Mouse (Mus musculus) midbrain, embryonic 16.5 days (tissue): ENCODE measurements around the gene Mrpl14. TPM values are rescaled to one million over a fixed set of nuclear protein-coding genes. Genes with fewer than 3 reads are reported as not detected.

ENCODE experiments used
- ATAC-seq: fragments of 200-750 bp; cut with Nextera tagmentation; 2 replicates; pipeline ENCODE4 v1.8.0; 2017; ENCODE audit warnings: moderate TSS enrichment
- H3K27ac ChIP-seq: fragments of 300-500 bp; sonication (generic); 2 replicates; pipeline ENCODE4 v1.5.1; 2014; ENCODE audit warnings: mild to moderate bottlenecking, low read length, mixed read lengths
- H3K27me3 ChIP-seq: fragments of 300-500 bp; sonication (generic); 2 replicates; pipeline ENCODE4 v1.6.1; 2014; ENCODE audit warnings: low read depth, low read length, mixed read lengths; ENCODE audit not compliant: control insufficient read depth, insufficient read depth
- H3K36me3 ChIP-seq: fragments of 300-500 bp; sonication (generic); 2 replicates; pipeline ENCODE4 v1.6.1; 2014; ENCODE audit warnings: mild to moderate bottlenecking, low read length, moderate library complexity, mixed read lengths; ENCODE audit not compliant: control insufficient read depth, insufficient read depth
- H3K4me1 ChIP-seq: fragments of 300-500 bp; sonication (generic); 2 replicates; pipeline ENCODE4 v1.6.1; 2014; ENCODE audit warnings: mild to moderate bottlenecking, low read length, mixed read lengths; ENCODE audit not compliant: control insufficient read depth, insufficient read depth
- H3K4me2 ChIP-seq: fragments of 300-500 bp; sonication (generic); 2 replicates; pipeline ENCODE4 v1.6.1; 2014; ENCODE audit warnings: mild to moderate bottlenecking, low read length, mixed read lengths
- H3K4me3 ChIP-seq: fragments of 300-500 bp; sonication (generic); 2 replicates; pipeline ENCODE4 v1.5.1; 2014; ENCODE audit warnings: low read depth, mild to moderate bottlenecking, low read length, moderate library complexity, mixed read lengths
- H3K9ac ChIP-seq: fragments of 300-500 bp; sonication (generic); 2 replicates; pipeline ENCODE4 v1.6.1; 2014; ENCODE audit warnings: low read depth, low read length, mixed read lengths
- H3K9me3 ChIP-seq: fragments of 300-500 bp; sonication (generic); replicated peaks from 2 replicates; pipeline ENCODE4 v1.6.1; 2014; ENCODE audit warnings: mild to moderate bottlenecking, low read length, mixed read lengths; ENCODE audit not compliant: control insufficient read depth, poor library complexity, severe bottlenecking
- WGBS: fragments of 180-500 bp; shearing (Covaris S2); extraction: QIAGEN DNeasy Blood & Tissue Kit; methylation state at CpG from one replicate; pipeline ENCODE4 v1.1.7; 2014; 5-methylcytosine and 5-hydroxymethylcytosine counted together
- polyA plus RNA-seq: library from polyadenylated mRNA; unstranded; fragments of >200 nt; fragmentation: Nextera tagmentation; extraction: Ambion mirVana; gene quantifications from 2 replicates; pipeline ENCODE4 v1.2.1, GENCODE M21; 2015

Gene Mrpl14
- polyA plus RNA-seq, 1 experiment from 2014 or later, result 115 TPM

DNA sequence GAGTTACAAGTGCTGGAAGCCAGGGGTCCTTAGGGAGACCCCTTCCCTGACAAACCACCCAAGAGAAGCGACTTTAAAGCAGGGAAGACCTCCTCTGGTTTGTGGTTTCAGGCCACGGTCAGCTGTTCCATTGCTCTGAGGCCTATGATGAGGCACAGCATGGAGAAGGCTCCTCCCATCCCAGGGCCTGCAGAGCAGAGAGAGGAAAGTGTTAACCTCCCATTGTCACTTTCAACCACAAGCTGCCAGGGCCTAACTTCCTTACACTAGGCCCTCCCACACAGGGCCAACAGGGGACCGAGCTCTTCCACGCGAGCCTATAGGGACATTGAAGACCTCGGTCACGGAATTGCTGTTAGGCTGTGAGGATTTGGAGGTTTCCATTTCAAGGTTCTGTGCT is 17.1 kb downstream of the Mrpl14 start:
- Histone ChIP-seq H3K9me3 (no peaks in the 10 kb centered on the region), H3K27me3 (no peaks in the 10 kb centered on the region), H3K9ac (no peak overlapping the region), H3K27ac (no peak overlapping the region), H3K36me3 (peaks cover 3% of the 10 kb centered on the region; the same call in 1 of the 2 replicates), H3K4me3 (no peak overlapping the region), H3K4me2 (no peak overlapping the region), H3K4me1 (no peaks in the 10 kb centered on the region)
- ATAC-seq, result no peak
- 64% methylated on average over 7 of the region's 7 CpGs for WGBS

DNA sequence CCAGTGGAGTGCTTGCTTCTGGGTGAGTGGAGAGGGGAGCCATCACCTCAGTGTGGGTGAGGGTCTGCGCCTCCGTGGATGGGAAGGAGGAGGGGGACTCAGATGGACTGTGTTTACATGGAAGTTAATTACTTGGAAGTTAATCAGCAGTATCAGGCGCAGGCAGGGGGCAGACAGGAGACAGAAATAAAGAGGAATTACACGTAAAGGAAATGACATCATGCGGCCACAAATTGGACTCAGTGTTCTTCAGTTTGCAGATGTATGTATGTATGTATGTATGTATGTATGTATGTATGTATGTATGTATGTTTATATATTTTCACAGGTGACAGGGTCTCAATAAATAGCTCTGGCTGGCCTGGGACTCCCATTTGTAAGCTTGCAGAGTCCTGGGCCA is 20.7 kb downstream of the Mrpl14 start:
- no peaks in the 10 kb centered on the region for H3K4me1 ChIP-seq
- ATAC-seq, result no peak
- H3K4me2 ChIP-seq, result no peak overlapping the region
- no peaks in the 10 kb centered on the region for H3K9me3 ChIP-seq
- no peak overlapping the region for H3K9ac ChIP-seq
- H3K27me3 ChIP-seq, result no peaks in the 10 kb centered on the region
- WGBS, result 89% methylated on average over 5 of the region's 5 CpGs
- H3K27ac ChIP-seq, result no peak overlapping the region
- no peaks in the 10 kb centered on the region for H3K36me3 ChIP-seq
- no peak overlapping the region for H3K4me3 ChIP-seq

DNA sequence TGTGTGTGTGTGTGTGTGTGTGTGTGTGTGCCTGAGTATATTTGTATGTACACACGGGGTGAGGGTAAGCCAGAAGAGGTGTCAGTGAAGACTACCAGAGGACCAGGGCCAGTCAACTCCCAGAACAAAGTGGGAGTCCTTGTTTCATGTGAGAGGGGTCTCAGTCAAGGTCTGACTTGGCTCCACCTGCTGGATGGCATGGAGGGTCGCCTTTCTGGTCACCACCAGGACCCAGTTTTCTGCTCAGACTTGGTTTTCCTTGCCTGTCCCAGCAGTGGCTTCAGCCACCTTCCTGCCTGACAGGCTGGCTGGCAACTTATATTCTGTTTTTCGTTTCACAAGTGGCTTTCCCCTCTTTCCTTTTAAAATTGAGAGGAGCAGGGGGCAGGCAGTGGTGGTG is 21.3 kb downstream of the Mrpl14 start:
- H3K4me2 ChIP-seq, result no peak overlapping the region
- WGBS, result 44% methylated on average over 3 of the region's 3 CpGs
- no peak overlapping the region for H3K27ac ChIP-seq
- H3K9ac ChIP-seq, result no peak overlapping the region
- H3K27me3 ChIP-seq, result no peaks in the 10 kb centered on the region
- H3K36me3 ChIP-seq, result no peaks in the 10 kb centered on the region
- no peak for ATAC-seq
- H3K9me3 ChIP-seq, result no peaks in the 10 kb centered on the region
- no peaks in the 10 kb centered on the region for H3K4me1 ChIP-seq
- no peak overlapping the region for H3K4me3 ChIP-seq

DNA sequence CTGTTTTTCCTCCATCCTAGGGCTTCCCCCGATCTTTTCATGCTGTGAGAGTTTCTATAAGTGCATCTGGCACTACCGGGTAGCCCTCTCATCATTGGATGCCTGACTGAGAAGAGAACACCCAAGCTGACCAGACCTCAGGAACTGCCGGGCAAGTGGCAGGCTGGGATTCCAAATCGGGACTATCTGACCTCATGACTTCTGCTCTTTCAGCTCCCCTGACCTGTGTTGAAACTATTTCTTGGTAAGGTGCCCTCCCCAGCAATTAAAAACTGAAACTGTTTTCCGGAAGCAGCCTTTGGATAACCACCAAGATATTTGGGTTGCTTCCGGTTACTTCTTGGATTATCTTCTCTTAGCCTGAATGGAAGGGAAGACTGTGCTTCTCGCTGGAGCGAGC is 22.1 kb downstream of the Mrpl14 start:
- Histone ChIP-seq H3K4me3 (no peak overlapping the region), H3K9ac (no peak overlapping the region), H3K4me2 (no peak overlapping the region), H3K27me3 (no peaks in the 10 kb centered on the region), H3K4me1 (no peaks in the 10 kb centered on the region), H3K27ac (no peak overlapping the region), H3K9me3 (no peaks in the 10 kb centered on the region), H3K36me3 (no peaks in the 10 kb centered on the region)
- 78% methylated on average over 8 of the region's 8 CpGs for WGBS
- ATAC-seq, result no peak

DNA sequence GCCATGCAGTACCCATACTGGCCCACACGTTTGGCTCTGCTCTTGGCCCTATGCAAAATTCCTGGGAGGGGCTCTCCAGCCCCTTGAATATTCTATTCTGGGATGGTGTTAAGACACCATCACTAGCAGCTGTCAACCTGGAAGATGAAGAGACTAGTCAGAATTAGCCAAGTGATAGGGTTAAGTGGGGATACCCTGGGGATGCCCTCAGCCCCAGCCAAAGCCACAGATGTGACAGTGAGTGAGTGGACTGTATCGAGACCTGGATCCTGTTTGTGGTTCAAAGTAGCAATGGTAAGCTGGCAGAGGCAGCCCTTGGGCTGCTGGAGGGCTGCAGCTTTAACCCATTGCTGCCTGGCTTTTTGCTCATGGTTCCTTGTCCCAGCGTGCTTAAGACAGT is 23.7 kb downstream of the Mrpl14 start:
- H3K36me3 ChIP-seq, result no peaks in the 10 kb centered on the region
- no peak for ATAC-seq
- no peaks in the 10 kb centered on the region for H3K27me3 ChIP-seq
- 55% methylated on average over 3 of the region's 3 CpGs for WGBS
- no peaks in the 10 kb centered on the region for H3K9me3 ChIP-seq
- H3K4me3 ChIP-seq, result no peak overlapping the region
- no peak overlapping the region for H3K27ac ChIP-seq
- H3K9ac ChIP-seq, result no peak overlapping the region
- no peak overlapping the region for H3K4me2 ChIP-seq
- H3K4me1 ChIP-seq, result no peaks in the 10 kb centered on the region

DNA sequence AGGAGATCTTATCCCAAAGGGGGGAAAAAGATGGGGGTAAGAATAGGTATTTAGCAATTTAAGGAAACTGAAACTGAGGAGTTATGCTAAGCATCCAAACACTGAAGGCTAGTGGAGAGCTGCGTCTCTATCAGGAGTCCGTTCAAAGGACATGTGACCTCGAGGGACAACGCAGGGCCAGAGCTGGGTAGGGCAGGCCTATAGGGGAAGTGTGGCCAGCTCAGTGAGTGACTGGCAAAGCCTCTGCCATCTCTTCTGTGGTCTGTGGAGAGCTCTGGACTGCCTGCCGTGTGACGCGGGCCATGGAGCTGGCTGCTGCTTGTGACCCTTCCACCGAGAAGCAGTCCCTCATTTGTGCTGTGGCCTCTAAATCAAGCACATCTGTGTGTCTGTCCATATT is 24.3 kb downstream of the Mrpl14 start:
- Histone ChIP-seq H3K27ac (no peak overlapping the region), H3K9me3 (no peaks in the 10 kb centered on the region), H3K9ac (no peak overlapping the region), H3K4me1 (no peaks in the 10 kb centered on the region), H3K4me3 (no peak overlapping the region), H3K4me2 (no peak overlapping the region), H3K27me3 (no peaks in the 10 kb centered on the region), H3K36me3 (no peaks in the 10 kb centered on the region)
- 75% methylated on average over 8 of the region's 8 CpGs for WGBS
- no peak for ATAC-seq

DNA sequence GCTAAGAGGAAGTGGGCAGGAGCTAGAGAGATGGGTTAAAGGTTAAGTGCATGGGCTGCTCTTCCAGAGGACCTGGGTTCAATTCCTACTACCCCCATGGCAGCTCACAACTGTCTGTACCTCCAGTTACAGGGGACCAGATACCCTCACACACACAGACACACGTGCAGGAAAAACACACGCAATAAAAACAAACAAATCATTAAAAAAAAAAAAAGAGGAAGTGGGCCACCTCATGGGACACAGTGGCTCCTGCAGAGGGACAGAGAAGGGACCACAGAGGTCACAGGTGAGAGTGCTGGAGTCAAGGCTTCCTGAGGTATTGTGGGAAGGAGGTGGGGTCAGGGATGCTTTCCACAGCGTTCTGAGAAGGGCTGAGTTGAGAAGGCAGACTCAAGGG is 25.4 kb downstream of the Mrpl14 start:
- H3K4me2 ChIP-seq, result no peak overlapping the region
- H3K9me3 ChIP-seq, result no peaks in the 10 kb centered on the region
- H3K4me3 ChIP-seq, result no peak overlapping the region
- WGBS, result 72% methylated on average over 3 of the region's 3 CpGs
- H3K27ac ChIP-seq, result no peak overlapping the region
- H3K4me1 ChIP-seq, result no peaks in the 10 kb centered on the region
- H3K36me3 ChIP-seq, result no peaks in the 10 kb centered on the region
- ATAC-seq, result no peak
- H3K27me3 ChIP-seq, result no peaks in the 10 kb centered on the region
- no peak overlapping the region for H3K9ac ChIP-seq

DNA sequence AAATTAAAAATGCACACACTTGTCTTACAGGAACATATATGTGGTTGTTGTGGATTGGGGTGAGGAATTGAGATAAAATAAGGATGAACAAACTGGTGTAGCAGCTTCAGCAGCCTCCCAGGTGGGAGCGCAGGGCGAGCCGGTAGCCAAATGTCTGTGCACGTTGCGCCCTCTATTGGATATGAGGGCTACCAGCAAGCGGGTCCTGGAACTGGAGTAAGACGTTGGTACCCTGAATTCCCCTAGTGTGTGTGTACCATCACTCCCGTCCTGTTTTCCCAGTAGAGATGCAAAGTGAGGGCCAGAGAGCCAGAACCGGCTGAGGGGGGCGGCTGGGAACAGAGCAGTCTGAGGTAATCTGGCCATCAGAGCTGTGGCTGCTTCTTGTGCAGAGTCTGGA is 32.2 kb downstream of the Mrpl14 start:
- ATAC-seq, result peak; percentile 33
- Histone ChIP-seq H3K9me3 (no peaks in the 10 kb centered on the region), H3K4me3 (no peak overlapping the region), H3K4me1 (peaks cover 7% of the 10 kb centered on the region), H3K27ac (no peak overlapping the region), H3K9ac (no peak overlapping the region), H3K36me3 (no peaks in the 10 kb centered on the region), H3K27me3 (no peaks in the 10 kb centered on the region), H3K4me2 (no peak overlapping the region)
- WGBS, result 12% methylated on average over 10 of the region's 10 CpGs

DNA sequence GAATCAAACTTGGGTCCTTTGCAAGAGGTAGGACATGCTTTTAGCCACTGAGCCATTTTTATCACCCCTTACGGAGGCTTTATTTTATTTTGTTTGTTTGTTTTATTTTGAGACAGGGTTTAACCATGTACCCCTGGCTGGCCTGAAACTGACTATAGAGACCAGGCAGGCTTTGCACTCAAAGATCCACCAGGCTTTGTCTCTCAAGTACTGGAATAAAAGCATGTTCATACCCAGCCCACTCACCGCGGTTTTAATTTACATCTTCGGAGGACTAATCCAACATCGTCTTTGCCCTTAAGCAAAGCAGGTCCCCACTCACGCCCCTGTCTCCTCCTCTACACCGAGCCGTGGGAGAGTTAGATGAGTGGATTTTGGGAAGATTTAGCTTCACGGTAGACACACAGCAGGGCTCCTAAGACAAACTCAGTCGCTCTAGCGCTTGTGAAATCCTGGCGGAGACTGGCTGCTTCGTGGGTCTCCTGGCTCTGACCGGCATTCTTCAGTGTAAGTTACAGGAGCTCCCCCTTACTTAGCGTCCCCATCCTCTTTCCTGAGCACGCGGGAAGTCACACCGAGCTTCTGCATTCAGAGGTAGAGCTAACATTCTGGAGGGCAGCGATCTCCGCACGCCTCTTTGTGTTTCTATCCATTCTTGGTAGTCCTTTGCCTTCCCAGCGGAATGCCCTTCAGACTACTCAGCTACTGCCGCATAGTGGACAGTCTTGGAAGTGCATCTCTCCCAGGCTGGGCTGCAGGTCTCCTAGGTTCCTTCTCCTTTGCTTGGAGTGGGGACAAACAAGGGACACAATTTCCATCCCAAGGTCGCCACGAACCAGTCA is 37.8 kb downstream of the Mrpl14 start:
- Histone ChIP-seq H3K9me3 (no peaks in the 10 kb centered on the region), H3K27me3 (no peaks in the 10 kb centered on the region), H3K9ac (peak overlapping the region; percentile 80), H3K36me3 (no peaks in the 10 kb centered on the region), H3K4me3 (peak overlapping the region; percentile 52), H3K4me2 (peak overlapping the region; percentile 62), H3K27ac (peak overlapping the region; percentile 92), H3K4me1 (peaks cover 7% of the 10 kb centered on the region)
- WGBS, result 3% methylated on average over 25 of the region's 25 CpGs
- ATAC-seq, result peak; percentile 51
